Mouse (Mus musculus): ENCODE data around the gene Dhrs9. TPM values are rescaled to one million over a fixed set of nuclear protein-coding genes. Genes with fewer than 3 reads are reported as not detected.

The Dhrs9 gene
- 0.05 and 0.12 TPM in 2 replicates for polyA plus RNA-seq (2015; fragmentation: Nextera tagmentation; extraction: Ambion mirVana)

GRCm38 (mm10) chr2:69380281-69380680, at the start of gene Dhrs9:
Gene Dhrs9 (plus strand): TSS chr2:69380445.

GRCm38 (mm10) chr2:69342496-69343221, 37.6 kb upstream of the Dhrs9 start, which contains the start of gene Abcb11:
Gene Abcb11 (minus strand): TSS chr2:69342616.

Other genes starting within 250 kb of the Dhrs9 start
- 3.0 and 3.1 TPM in 2 replicates for gene Nostrin, start 244.6 kb upstream of the Dhrs9 start, polyA plus RNA-seq (2015; fragmentation: Nextera tagmentation; extraction: Ambion mirVana)
- 29.7 and 42.0 TPM in 2 replicates for gene Spc25, start 174.3 kb upstream of the Dhrs9 start, polyA plus RNA-seq (2015; fragmentation: Nextera tagmentation; extraction: Ambion mirVana)
- gene G6pc2, start 169.4 kb upstream of the Dhrs9 start, polyA plus RNA-seq (2015; fragmentation: Nextera tagmentation; extraction: Ambion mirVana): not detected in 2 replicates
- 0.16 and 0.21 TPM in 2 replicates for gene Abcb11, start 37.8 kb upstream of the Dhrs9 start, polyA plus RNA-seq (2015; fragmentation: Nextera tagmentation; extraction: Ambion mirVana)
- gene Lrp2, start 205.6 kb downstream of the Dhrs9 start, polyA plus RNA-seq (2015; fragmentation: Nextera tagmentation; extraction: Ambion mirVana): 0.19 and 0.28 TPM in 2 replicates